Mouse (Mus musculus): ENCODE measurements around the gene Arrdc5.
A peak's percentile ranks its signal among the peaks of the same experiment; 100 is the strongest.
"Not testable (repeated sequence)": the region's sequence is repeated elsewhere in the genome, so short reads cannot be mapped to it uniquely, and the experiment has no call there.

The Arrdc5 gene

DNA sequence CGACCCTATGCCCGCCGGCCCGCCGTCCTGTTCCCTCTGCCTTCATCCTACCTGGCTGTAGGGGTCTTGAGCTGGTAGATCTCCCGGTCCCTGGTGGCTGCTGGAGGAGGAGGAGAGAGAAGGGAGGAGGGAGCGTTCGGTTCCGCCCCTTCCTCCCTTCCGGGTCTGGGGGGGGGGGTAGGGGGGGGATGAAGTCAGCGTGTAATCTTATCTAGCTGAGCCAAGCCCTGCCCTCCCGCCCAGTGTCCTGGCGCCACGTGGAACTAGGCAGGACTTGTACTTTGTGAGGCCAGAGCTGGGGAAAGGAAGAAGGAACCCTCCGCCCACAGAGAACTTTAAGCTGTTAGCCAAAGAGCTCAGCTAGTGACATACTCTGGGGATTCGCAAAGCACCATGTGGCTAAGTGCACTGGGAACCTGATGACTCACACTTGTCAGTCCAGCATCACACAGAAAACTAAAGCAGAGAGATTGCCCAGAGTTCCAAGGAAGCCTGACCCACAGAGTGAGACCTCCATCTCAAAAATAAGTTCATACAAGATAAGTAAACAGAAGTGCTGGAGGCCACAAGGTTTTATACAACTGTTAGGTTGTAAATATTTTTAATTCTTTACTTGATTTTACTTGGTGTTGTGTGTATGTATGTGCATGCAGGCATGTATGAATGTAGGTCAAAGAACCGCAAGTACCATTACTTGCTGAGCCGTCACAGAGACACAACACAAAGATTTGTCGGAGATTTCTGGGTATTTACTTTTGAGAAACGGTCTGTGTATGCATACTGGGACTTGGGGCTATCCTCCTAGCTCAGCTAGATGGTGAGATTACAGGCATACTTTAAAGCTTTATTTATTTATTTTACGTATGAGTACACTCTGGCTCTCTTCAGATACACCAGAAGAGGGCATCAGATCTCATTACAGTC lies 23.2 kb downstream of the Arrdc5 start, which contains the start of gene Ticam1:
Ticam1 (minus strand) TSS at position 144 of the 924 bp plus-strand sequence.
- DNase-seq (ENCODE audit: low spot score), result peak; percentile 80

DNA sequence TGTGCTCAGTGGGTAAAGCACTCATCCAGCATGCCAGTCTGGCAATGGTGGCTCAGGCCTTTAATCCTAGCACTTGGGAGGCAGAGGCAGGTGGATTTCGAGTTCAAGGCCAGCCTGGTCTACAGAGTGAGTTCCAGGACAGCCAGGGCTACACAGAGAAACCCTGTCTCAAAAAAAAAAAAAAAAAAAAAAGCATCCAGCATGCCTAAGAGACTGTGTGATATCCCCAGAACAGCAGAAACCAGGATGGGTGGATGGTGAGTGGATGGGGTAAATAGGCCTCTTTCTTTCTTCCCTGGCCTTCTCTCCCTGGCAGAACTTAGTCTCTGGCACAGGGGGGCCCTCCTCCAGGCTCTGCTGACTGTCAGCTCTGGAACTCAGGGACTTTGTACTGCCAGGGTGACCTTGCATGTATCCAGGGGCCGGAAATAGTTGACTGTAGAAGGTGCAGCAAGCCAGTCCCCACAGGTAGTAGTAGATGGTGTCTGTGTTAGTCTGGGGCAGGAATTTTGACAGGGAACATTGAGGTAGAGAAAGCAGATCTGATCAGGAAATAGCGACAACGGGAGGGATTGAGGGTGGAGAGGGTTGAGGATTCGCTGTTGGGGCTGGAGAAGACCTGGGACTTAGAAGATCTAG lies 24.1 kb downstream of the Arrdc5 start:
- no peak for DNase-seq (ENCODE audit: low spot score)

DNA sequence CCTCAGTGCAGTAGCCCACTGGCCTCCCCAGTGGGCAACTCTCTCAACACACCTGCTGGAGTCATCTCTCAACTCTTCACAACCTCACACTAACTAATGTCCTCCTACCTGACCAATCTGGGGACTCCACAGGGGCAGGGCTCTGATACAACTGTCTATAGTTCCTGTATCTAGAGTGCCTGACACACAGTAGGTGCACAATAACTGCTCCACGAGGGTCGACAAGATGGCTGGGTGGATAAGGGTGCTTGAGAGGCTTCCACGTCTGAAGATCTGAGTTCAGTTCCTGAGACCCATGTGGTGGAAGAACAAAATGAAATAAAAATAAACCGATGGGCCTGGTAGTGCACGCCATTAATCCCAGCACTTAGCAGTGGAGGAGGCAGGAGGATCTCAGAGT lies 26.1 kb downstream of the Arrdc5 start:
- DNase-seq (ENCODE audit: low spot score), result no peak

DNA sequence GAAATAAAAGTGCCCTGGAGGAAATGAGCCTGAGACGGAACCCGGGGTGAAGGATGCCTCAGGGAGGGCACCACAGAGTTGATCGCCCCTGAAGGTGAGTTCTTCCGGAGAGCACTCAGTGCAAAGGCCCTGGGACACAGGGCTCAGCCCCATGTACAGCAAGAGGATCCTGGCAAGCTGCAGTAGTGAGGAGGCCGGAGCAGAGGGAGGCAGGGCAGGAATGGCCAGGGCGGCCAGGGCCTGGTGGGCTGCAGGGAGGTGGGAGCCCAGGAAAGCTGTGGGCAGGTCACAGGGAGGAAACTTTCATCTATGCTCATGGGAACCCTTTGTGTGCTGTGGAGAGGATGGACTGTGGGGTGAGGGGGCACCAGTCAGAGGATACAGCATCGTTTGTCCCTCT lies 26.6 kb downstream of the Arrdc5 start:
- no peak for DNase-seq (ENCODE audit: low spot score)

DNA sequence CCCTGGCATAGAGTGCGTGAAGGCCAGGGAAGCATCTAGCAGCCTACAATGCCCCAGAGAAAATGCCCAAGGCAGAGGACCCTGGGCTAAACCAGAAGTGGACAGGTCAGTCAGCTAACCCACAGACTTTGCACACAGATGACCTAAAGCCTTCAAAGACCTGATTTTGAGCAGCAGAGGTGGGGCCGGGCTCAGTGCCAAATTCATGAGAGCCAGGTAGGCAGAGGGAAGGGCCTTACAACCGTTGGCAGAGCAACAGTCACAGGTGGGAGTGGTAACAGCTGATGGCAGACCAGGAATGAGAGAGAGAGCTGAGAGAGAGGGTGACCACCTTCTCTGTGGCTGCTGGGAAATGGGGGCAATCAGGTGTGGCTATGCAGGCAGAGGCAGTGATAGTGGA lies 27.4 kb downstream of the Arrdc5 start:
- DNase-seq (ENCODE audit: low spot score), result no peak

DNA sequence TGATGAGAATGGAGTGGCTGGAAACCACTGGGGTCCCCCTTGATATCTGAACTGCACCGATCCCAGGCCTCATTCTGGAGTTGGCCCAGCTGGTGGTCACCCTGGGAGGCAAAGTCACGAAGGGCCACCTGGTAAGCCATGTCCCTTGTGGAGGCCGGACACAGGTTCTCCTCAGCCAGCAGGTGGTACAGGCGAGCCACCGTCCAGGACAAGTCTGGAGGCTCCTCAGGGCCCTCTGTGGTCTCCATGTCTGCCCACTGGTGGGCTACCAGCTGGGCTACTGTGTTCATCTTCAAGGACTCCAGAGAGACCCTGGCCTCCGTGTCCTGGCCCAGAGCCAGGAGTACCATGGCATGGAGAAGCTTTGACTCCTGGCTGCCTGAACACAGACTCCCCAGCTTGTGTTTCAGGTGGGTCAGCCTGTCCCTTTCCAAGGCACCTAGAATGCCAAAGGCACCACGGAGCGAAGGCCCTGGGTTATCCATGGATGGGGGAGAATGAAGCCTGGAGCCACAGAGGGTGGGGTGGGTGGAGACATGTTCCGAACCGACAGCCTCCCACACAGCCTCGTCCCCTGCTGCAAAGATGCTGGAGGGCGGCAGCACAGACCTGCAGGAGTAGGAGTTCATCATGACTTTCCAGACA lies 28.4 kb downstream of the Arrdc5 start:
- DNase-seq (ENCODE audit: low spot score), result no peak

DNA sequence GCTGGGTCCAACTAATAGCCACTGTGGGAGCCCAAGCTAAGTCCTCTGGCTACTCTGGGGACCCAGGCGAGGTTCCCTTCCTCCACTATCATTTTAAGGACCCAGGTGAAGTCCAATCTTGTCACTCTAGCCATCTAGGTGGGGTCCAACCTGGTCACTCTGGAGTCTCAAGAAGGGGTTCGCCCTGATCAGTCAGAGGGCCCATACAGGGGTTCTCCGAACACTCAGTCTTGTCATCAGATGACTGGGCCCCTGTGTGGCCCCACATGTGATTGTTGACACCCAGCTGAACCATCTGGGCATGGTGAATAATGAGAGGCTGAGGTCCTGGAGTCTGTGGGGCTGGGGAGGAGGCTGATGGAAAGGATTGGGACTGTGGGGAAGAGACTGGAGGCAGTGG lies 30.3 kb downstream of the Arrdc5 start:
- DNase-seq (ENCODE audit: low spot score), result no peak

DNA sequence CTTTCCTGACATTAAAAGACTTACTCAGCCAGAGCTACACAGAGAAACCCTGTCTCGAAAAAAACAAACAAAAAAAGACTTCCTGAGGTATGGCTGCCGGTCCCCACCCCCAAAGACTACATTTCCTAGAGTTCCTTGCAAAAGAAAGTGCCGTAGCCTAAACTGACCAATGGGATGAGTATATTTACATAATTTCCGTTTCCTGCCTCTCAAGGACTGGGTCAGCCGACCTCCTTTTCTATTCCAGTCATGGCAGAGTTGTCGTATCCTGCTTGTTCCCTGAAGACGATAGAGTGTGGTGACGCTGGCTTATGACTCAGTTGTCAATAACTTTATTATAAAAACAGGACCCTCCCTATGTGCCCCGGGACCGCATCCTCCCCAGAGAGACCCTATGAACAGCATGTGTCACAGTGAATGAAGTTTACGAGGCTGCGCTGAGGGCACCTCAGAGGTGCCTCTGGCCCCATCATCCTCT lies 30.9 kb downstream of the Arrdc5 start:
- DNase-seq (ENCODE audit: low spot score), result peak; percentile 81

DNA sequence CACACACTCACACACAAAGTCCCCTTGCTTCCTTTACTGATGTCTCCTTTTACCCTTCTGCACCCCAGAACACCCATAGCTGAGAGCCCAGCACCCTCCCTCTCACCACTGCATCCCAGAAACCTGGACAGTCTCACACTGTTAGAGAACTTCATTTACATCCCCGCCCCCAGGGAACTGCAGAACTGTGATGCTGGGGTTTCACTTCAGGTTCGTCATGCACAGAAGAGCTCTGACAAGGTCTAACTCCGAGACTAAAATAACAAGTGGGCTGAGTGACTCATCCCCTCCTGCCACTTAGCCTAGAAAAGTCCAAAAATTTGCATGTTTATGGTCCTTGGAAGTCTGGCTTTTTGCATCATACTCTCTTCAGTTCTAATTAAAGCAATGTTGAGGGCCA lies 33.8 kb downstream of the Arrdc5 start:
- DNase-seq (ENCODE audit: low spot score), result no peak

DNA sequence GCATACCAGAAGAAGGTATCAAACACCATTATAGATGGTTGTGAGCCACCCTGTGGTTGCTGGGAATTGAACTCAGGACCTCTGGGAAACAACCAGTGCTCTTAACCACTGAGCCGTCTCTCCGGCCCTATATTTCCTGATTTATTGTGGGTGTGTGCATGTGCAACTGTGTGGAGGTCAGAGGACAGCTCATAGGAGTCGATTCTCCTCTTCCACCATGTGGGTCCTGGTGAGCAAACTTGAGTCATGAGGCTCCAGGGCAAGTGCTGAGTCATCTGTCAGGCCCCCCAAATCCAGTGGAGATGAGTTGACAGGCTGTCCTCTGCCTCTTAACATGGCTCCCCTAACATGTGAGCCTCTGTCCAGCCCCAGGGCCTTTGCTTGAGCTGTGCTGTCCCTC lies 34.2 kb downstream of the Arrdc5 start:
- DNase-seq (ENCODE audit: low spot score), result no peak

DNA sequence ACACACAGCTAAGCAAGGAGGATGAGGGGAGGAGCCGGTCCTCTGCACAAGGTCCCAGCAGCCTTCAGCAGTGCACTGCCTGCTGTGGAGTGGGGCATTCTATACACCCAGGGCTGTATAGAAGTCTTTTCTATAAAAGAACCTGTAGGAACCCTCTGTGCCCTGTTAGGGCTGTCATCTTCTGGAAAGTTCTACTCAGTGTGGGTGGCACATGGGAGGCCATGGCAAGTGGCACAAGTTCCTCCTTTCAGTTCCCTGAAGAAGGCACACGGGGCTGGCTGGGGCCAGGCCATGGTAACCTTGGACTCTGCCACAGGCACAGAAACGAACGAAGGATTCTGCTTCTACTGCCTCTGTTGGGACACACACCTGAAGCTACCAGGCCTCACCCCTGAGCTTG lies 35.1 kb downstream of the Arrdc5 start:
- DNase-seq (ENCODE audit: low spot score), result no peak

DNA sequence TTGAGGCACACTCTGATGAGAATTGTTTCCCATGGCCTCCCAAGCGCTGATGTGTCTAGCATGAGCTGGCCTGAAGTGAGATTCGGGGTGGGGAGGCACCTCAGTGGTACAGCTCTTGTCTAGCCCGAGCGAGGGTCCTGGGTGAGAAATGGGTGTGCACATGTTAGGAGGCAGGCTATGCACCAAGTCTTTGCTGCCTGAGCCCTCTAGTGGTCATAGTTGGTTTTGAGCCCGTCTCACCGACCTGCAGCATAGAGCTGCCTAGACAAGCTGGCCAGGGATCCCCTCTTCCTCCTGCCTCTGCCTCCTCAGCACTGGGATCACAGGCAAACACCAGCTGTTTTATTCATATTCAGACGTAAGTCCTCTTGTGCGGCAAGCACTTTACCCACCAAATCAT lies 36.1 kb downstream of the Arrdc5 start:
- DNase-seq (ENCODE audit: low spot score), result peak; percentile 75

DNA sequence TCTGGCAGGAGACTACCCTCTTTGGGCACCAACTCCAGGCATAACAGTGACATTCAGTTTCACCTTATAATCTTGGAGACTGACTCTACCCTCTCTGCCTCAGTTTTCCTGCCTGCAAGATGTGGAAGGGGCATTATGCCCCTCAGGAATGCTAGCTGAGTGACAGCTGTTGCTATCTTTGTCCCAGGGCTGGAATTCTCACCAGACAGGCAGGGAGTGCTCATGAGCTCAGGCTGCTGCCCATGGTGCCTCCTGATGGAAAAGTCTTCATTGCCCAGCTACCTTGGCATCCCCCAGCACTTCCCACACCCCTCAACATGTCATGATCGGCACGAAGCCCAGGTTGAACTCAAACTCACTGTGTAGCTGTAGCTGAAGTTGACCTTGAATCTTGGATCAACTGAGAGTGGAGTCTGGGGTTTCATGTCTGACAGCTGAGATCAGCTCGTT lies 37.4 kb downstream of the Arrdc5 start:
- no peak for DNase-seq (ENCODE audit: low spot score)

DNA sequence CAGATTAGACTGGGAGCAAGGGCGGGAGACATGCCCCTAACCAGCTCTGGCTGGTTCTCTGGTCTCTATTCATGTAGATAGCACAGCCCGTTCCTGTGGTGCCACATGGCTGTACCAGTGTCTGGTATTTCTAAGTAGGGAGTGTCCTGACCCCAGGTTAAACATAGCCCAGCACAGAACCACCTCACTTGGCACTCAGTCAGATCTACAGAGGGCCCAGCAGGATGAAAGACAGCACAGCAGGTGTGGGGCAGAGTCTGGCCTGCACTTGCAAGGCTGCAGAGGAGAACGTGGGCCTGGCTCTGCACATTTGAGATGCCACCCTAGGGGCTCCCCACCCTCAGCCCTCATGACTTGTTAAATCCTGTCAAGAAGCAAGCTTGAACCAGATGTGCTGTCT lies 38.9 kb downstream of the Arrdc5 start:
- DNase-seq (ENCODE audit: low spot score), result no peak

DNA sequence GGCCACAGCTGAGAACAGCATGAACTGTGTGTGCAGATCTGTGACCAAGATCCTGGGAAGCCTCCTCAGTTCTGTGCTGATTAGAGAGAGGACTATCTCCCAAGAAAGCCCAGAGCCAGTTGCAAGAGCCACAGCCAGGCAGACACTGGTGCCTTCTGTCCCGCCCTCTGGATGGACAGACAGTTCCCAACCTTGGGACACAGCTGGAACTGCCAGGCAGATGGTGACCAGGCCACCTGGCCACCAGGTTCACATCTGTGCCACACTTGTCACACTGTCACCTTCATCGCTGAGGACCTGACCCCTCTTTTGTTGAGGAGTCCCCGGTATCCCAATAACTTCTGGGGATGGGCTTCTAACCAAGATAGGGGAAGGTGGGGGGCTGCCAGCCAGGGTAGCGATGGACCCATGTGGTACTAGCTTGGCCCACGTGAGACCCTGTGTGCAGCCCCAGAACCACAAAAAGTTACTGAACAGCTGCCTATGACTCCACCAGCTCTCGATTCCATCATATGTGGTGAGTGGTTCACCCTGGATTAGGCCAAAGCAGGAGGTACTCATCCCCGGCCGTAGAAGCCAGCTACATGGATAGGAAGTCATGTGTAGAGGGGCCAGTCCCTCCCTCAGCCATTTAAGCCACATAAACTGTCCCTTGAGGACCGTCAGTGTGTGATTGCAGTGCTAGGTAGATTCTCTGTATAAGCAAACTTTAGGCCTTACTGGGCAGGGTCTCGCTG lies 40.6 kb downstream of the Arrdc5 start:
- no peak for DNase-seq (ENCODE audit: low spot score)

DNA sequence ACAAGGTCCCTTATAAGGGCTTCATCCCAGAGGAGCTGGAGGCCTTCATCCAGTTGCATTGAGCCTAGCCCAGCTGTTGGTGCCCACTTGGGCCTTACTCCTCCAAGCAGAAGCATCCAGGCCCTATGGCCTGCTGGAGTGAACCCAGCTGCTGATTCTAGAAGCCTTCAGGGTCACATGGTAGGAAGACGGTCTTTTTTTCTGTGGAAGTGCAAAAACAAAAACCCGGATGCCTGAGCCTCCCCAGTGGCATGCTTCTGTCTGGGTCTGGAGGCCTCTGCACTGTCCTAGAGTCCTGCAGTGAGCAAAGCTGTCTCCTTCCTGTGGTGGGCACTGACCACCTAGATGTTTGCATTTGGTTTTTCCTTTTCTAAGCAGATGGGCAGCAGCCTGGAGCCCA lies 41.3 kb downstream of the Arrdc5 start:
- not testable (repeated sequence) for DNase-seq (ENCODE audit: low spot score)

DNA sequence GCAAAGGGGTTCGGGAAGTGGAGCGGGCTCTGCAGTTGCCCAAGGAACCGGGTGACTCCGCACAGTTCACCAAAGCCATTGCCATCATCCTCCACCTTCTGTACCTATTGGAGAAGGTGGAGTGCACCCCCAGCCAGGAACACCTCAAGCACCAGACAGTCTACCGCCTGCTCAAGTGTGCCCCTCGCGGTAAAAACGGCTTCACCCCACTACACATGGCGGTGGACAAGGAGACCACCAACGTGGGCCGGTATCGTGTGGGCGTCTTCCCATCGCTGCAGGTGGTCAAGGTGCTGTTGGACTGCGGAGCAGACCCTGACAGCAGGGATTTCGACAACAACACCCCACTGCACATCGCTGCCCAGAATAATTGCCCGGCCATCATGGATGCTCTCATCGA lies 41.8 kb downstream of the Arrdc5 start:
- DNase-seq (ENCODE audit: low spot score), result not testable (repeated sequence)

DNA sequence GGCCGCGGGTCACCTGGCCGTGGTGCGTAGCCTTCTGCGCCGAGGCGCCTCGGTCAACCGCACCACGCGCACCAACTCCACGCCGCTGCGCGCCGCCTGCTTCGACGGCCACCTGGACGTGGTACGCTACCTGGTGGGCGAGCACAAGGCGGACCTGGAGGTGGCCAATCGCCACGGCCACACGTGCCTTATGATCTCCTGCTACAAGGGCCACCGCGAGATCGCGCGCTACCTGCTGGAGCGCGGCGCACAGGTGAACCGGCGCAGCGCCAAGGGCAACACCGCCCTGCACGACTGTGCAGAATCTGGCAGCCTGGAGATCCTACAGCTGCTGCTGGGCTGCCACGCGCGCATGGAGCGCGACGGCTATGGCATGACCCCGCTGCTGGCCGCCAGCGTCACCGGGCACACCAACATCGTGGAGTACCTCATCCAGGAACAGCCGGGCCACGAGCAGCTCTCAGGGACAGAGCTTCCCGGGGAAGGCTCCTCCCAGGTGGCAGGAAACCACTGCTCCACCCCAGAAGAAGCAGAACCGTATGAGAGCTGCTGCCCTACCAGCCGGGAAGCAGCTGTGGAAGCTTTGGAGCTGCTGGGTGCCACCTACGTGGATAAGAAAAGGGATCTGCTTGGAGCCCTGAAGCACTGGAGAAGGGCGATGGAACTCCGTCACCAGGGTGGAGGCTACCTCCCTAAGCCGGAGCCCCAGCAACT lies 42.7 kb downstream of the Arrdc5 start:
- DNase-seq (ENCODE audit: low spot score), result no peak

DNA sequence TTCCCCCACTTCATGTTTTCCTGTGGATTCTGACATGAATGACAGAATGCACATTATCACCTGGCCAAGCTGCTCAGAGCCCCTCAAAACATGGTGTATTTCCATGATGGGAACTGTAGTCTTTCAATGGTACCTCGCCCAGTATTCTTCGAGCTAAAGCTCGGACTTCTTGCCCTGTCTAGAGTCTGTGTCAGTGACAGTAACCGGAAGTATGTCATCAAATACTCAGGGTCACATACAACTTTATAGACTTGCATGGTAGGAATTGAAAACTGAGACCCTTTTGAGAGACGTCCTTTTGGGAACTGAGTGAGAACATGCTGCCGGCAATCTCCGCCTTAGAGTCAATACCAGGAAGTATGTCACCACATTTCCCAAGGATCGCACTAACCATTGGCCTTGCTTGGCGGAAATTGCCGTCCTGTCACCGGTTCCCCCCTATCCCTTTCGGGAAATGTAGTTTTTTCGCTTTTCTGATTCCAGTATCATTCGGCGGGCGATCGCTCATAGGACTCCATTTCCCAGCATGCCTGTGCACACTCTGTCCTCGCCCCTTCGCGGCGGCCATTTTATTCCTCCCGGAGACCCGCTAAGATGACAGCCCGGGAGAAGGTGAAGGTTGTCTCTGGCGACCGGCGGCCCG lies 43.7 kb downstream of the Arrdc5 start, which contains the start of gene Fem1a:
Fem1a (plus strand) TSS at position 572 of the 643 bp plus-strand sequence.
- DNase-seq (ENCODE audit: low spot score), result peak; percentile 97

DNA sequence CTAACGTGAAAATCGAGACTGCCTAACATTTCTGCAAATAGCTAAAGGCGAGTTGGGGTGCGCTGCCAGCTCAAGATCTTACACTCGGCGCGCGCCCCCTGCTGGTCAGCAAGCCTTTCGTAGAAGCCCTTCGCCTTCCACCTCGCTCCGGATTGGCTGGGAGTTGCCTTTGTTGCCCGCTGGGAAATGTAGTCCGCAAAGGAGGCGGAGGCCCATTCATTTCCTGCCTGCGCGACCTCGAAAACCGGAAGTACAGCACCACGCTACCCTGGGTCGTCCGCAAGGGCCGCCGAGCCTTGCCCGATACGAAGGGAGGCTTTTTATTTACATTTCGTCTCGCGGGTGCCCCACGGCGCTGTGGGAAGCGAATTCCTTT lies 44.2 kb downstream of the Arrdc5 start:
- peak; percentile 98 for DNase-seq (ENCODE audit: low spot score)

DNA sequence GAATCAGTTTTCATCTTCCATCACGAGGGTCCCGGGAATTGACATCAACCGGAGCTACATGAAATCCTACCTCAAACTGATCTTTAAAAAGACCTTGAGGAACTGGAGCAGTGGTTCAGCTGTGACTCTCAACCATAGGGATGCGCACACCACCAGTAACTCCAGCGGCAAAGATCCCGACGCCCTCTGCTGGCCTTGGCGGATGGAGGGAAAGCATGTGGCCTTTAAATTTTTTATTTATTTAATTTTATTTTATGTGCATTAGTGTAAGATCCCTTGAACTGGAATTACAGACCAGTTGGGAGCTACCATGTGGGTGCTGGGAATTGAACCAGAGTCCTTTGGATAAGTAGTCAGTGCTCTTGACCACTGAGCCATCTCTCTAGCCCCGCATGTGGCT lies 44.7 kb downstream of the Arrdc5 start:
- no peak for DNase-seq (ENCODE audit: low spot score)
